Mouse (Mus musculus) spleen, postnatal 10 days (tissue): Measurements from ENCODE around the gene Defb10.
"Not testable (repeated sequence)": the region's sequence is repeated elsewhere in the genome, so short reads cannot be mapped to it uniquely, and the experiment has no call there.

ENCODE experiments used
- DNase-seq, 2 experiments: peaks; one replicate each; pipeline ENCODE4 v3.0.0; 2021 to 2022; ENCODE audit warnings: low spot score in 2 of 2

The Defb10 gene

DNA sequence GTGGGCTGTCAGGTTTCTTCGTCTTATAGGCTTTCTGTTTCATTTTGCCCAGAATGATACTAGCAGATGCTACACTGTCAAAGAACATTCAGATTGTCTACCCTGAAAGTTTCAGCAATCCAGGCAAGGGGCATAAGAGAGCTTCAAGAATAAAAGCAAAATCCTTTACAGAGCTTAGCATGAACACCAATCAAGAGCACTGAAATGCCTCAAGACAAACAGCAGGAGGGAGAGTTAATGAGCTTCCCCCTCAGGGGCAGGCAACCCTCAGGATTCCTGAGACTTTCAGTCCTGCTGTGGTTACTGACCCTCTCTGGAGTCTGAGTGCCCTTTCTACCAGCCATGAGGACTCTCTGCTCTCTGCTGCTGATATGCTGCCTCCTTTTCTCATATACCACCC lies at the start of gene Defb10:
TSS of gene Defb10 (plus strand) at position 316 of the 400 bp plus-strand sequence.
- not testable (repeated sequence) for DNase-seq

DNA sequence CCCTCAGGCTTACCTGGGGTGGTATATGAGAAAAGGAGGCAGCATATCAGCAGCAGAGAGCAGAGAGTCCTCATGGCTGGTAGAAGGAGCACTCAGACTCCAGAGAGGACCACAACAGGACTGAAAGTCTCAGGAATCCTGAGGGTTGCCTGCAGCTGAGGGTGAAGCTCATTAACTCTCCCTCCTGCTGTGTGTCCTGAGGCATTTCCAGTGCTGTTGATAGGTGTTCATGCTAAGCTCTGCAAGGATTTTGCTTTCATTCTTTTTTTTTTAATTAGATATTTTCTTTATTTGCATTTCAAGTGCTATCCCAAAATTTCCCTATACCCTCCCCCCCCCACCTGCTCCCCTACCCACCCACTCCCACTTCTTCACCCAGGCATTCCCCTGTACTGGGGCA lies 26.6 kb downstream of the Defb10 start, which contains the start of gene Defb9:
TSS of gene Defb9 (minus strand) at position 101 of the 400 bp plus-strand sequence.
- not testable (repeated sequence) for DNase-seq

DNA sequence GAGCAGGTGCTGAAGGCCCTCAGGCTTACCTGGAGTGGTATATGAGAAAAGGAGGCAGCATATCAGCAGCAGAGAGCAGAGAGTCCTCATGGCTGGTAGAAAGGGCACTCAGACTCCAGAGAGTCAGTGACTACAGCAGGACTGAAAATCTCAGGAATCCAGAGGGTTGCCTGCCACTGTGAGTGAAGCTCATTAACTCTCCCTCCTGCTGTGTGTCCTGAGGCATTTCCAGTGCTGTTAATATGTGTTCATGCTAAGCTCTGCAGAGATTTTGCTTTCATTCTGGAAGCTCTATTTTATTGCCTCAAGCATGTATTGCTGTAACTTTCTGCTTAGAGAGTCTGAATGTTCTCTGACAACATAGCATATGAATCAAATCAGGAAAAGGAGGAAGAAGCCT lies 47.6 kb downstream of the Defb10 start, which contains the start of gene Defb11:
TSS of gene Defb11 (minus strand) at position 123 of the 400 bp plus-strand sequence.
- DNase-seq, result not testable (repeated sequence)
